Mouse (Mus musculus) forebrain, embryonic 16.5 days (tissue): ENCODE results near the gene Fam210b. TPM values are rescaled to one million over a fixed set of nuclear protein-coding genes. Genes with fewer than 3 reads are reported as not detected.

Experiments
- ATAC-seq: fragments of 200-750 bp; cut with Nextera tagmentation; 2 replicates; pipeline ENCODE4 v1.8.0; 2017; ENCODE audit warnings: mild to moderate bottlenecking, moderate library complexity
- H3K27ac ChIP-seq: fragments of 300-500 bp; sonication (generic); 2 replicates; pipeline ENCODE4 v1.5.1; 2014; ENCODE audit warnings: low read length, control low read depth
- H3K27me3 ChIP-seq: fragments of 300-500 bp; sonication (generic); replicated peaks from 2 replicates; pipeline ENCODE4 v1.6.1; 2014; ENCODE audit warnings: low read length; ENCODE audit not compliant: control insufficient read depth, insufficient read depth
- H3K36me3 ChIP-seq: fragments of 300-500 bp; sonication (generic); 2 replicates; pipeline ENCODE4 v1.6.1; 2014; ENCODE audit not compliant: control insufficient read depth, insufficient read depth
- H3K4me1 ChIP-seq: fragments of 300-500 bp; sonication (generic); replicated peaks from 2 replicates; pipeline ENCODE4 v1.6.1; 2014; ENCODE audit warnings: low read length; ENCODE audit not compliant: control insufficient read depth, insufficient read depth
- H3K4me2 ChIP-seq: fragments of 300-500 bp; sonication (generic); 2 replicates; pipeline ENCODE4 v1.6.1; 2014; ENCODE audit warnings: mild to moderate bottlenecking, low read length, control low read depth
- H3K4me3 ChIP-seq: fragments of 300-500 bp; sonication (generic); replicated peaks from 2 replicates; pipeline ENCODE4 v1.5.1; 2014; ENCODE audit warnings: mild to moderate bottlenecking, low read length, control low read depth
- H3K9ac ChIP-seq: fragments of 300-500 bp; sonication (generic); replicated peaks from 2 replicates; pipeline ENCODE4 v1.6.1; 2014; ENCODE audit warnings: low read depth, low read length, control low read depth
- H3K9me3 ChIP-seq: fragments of 300-500 bp; sonication (generic); 2 replicates; pipeline ENCODE4 v1.6.1; 2016; ENCODE audit warnings: low read length; ENCODE audit not compliant: control insufficient read depth
- WGBS: fragments of 180-500 bp; shearing (Covaris S2); extraction: QIAGEN DNeasy Blood & Tissue Kit; methylation state at CpG from one replicate; pipeline ENCODE4 v1.1.7; 2014; 5-methylcytosine and 5-hydroxymethylcytosine counted together
- polyA plus RNA-seq: library from polyadenylated mRNA; unstranded; fragments of >200 nt; fragmentation: Nextera tagmentation; extraction: Ambion mirVana; gene quantifications from 2 replicates; pipeline ENCODE4 v1.2.1, GENCODE M21; 2015

Fam210b gene
- polyA plus RNA-seq, 1 experiment from 2014 or later = 77.9 TPM

DNA sequence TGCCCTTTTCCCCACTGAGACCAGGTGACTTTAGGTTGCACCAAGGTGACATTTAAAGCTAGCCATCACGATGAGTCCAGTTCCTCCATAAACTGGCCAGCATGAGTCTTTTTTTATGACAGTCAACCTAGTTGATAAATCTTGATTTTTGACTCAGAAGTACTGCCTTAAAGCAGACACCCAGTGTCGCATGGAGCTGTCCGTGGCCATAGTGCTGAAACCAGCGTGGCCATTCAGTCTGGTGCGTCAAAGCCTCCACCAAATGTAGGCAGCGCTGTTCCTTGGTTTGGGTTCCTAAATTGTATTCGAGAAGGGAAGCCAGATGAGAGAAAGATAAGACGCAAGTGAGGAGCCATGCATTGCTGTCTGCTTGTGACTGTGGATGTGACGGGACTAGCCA lies 24.5 kb upstream of the Fam210b start:
- 18% methylated on average over 9 of the region's 9 CpGs for WGBS
- Histone ChIP-seq H3K9me3 (no peaks in the 10 kb centered on the region), H3K27ac (no peak overlapping the region), H3K4me1 (no peaks in the 10 kb centered on the region), H3K4me3 (no peak overlapping the region), H3K9ac (no peak overlapping the region), H3K27me3 (no peaks in the 10 kb centered on the region), H3K4me2 (no peak overlapping the region), H3K36me3 (no peaks in the 10 kb centered on the region)
- ATAC-seq = no peak

- peaks cover 6% of the 10 kb centered on the region; the same call in 1 of the 2 replicates for H3K4me1 ChIP-seq
- WGBS = 43% methylated on average over 8 of the region's 8 CpGs
- no peak overlapping the region for H3K4me2 ChIP-seq
- H3K27ac ChIP-seq = no peak overlapping the region
- 0 out of 2 replicates have a peak, but pooled peaks cover 5% of the 10 kb centered on the region for H3K27me3 ChIP-seq
- no peaks in the 10 kb centered on the region for H3K9me3 ChIP-seq
- no peak for ATAC-seq
- no peaks in the 10 kb centered on the region for H3K36me3 ChIP-seq
- no peak overlapping the region for H3K9ac ChIP-seq
- H3K4me3 ChIP-seq = no peak overlapping the region
These were observed 17.1 kb upstream of the Fam210b start for GRCm38 (mm10) chr2:172328248-172328647.

DNA sequence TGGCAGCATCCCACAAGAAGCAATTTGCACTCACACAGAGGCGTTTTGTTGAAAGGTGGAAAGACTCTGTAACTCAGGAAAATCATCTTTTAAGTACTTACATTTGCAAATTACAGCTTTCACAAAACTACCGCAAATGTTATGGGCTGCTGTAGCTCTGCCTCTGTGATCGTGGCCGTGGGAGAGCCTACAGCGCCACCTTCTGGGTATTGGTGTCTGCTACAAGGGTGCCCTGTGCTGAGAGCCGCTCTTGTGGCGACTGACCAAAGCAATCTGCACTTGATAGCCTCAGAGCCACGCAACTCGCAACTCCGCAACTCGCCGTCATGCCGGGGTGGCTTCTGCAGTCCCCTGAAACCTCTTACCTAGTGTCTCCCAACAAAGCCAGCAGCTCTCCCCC lies 16.2 kb upstream of the Fam210b start:
- Histone ChIP-seq H3K9ac (peak overlapping the region; percentile 47), H3K4me1 (peaks cover 6% of the 10 kb centered on the region; the same call in 1 of the 2 replicates), H3K4me2 (peak overlapping the region; percentile 39; the same call in 1 of the 2 replicates), H3K27me3 (0 out of 2 replicates have a peak, but pooled peaks cover 5% of the 10 kb centered on the region), H3K27ac (no peak overlapping the region), H3K9me3 (no peaks in the 10 kb centered on the region), H3K36me3 (no peaks in the 10 kb centered on the region), H3K4me3 (peak overlapping the region; percentile 14; the same call in 1 of the 2 replicates)
- peak; percentile 94 for ATAC-seq
- 3% methylated on average over 13 of the region's 13 CpGs for WGBS

DNA sequence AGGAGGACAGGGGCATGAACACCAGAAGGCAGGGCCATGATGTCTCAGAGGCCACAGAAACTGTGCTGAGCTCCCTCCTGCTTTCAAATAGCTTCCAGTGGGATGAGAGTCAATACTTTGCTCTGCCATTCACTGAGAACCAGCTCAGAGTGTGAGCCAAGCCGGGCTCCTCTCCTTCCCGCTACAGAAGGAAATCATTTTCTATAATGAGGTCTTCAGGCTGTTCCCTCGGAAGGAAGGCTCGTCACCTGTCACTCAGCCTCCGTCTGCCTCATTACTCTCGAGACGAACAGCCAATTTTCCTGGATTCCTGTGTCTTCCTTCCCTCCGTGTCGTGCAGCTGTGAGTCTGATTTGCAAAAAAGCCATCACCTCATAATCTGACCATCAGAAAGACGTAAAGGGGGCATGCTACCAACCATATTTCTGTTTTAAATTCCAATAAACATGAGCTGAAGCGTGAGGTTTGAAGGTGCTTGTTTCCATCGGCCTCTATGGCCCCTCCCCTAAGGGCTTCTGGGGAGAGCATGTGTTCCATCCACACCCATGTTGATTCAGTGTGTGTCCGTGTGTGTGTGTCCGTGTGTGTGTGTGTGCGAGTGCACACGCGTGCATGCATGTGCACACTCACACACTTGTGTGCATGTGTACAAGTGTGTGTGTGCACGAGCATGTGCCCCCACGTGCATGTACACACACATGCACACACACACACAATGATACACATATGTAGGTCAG lies 7.0 kb upstream of the Fam210b start:
- Histone ChIP-seq H3K36me3 (no peaks in the 10 kb centered on the region), H3K27me3 (no peaks in the 10 kb centered on the region), H3K9ac (no peak overlapping the region), H3K27ac (peak overlapping the region; percentile 68), H3K9me3 (no peaks in the 10 kb centered on the region), H3K4me1 (peaks cover 15% of the 10 kb centered on the region), H3K4me3 (no peak overlapping the region), H3K4me2 (0 out of 2 replicates have a peak overlapping the region, but pooled peaks have one; percentile 0)
- peak; percentile 80 for ATAC-seq
- 45% methylated on average over 19 of the region's 19 CpGs for WGBS

- ATAC-seq = no peak
- H3K4me3 ChIP-seq = no peak overlapping the region
- peaks cover 21% of the 10 kb centered on the region for H3K4me1 ChIP-seq
- WGBS = 9% methylated on average over 3 of the region's 3 CpGs
- H3K36me3 ChIP-seq = no peaks in the 10 kb centered on the region
- no peak overlapping the region for H3K4me2 ChIP-seq
- H3K9me3 ChIP-seq = no peaks in the 10 kb centered on the region
- H3K27ac ChIP-seq = peak overlapping the region; percentile 46; the same call in 1 of the 2 replicates
- H3K27me3 ChIP-seq = no peaks in the 10 kb centered on the region
- no peak overlapping the region for H3K9ac ChIP-seq
These were observed 4.4 kb upstream of the Fam210b start for GRCm38 (mm10) chr2:172340936-172341335.

GRCm38 (mm10) chr2:172341606-172342005 lies 3.8 kb upstream of the Fam210b start:
- no peaks in the 10 kb centered on the region for H3K9me3 ChIP-seq
- H3K27me3 ChIP-seq = no peaks in the 10 kb centered on the region
- no peak overlapping the region for H3K4me2 ChIP-seq
- peaks cover 24% of the 10 kb centered on the region for H3K4me1 ChIP-seq
- H3K36me3 ChIP-seq = no peaks in the 10 kb centered on the region
- no peak for ATAC-seq
- WGBS = 7% methylated on average over 5 of the region's 5 CpGs
- no peak overlapping the region for H3K9ac ChIP-seq
- peak overlapping the region; percentile 28; the same call in 1 of the 2 replicates for H3K27ac ChIP-seq
- no peak overlapping the region for H3K4me3 ChIP-seq

GRCm38 (mm10) chr2:172343751-172344150 lies 1.6 kb upstream of the Fam210b start:
- H3K4me2 ChIP-seq = no peak overlapping the region
- no peak for ATAC-seq
- H3K27ac ChIP-seq = no peak overlapping the region; the same call in 1 of the 2 replicates
- H3K9ac ChIP-seq = no peak overlapping the region
- H3K36me3 ChIP-seq = no peaks in the 10 kb centered on the region
- H3K4me3 ChIP-seq = no peak overlapping the region
- peaks cover 39% of the 10 kb centered on the region for H3K4me1 ChIP-seq
- 77% methylated on average over 7 of the region's 7 CpGs for WGBS
- H3K9me3 ChIP-seq = no peaks in the 10 kb centered on the region
- no peaks in the 10 kb centered on the region for H3K27me3 ChIP-seq

DNA sequence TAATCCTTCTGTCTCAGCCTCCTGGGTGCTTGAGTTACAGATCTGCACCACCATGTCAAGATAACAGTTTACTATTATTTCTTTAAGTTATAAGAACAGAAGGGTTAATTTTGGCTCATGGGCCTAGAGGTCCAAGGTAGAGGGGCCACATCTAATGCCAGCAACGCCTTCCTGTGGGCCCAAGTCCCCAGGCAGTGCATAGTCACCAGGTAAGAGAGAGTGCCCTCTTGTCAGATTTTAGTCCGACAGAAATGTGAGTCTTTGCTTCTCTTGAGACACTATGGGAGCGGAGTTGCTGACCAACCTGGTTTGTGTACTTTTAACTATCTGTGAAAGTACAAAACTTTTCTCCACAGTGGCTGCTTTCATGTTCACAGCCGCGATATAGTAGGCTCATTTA lies 696 bp upstream of the Fam210b start:
- Histone ChIP-seq H3K4me1 (peaks cover 48% of the 10 kb centered on the region), H3K9me3 (no peaks in the 10 kb centered on the region), H3K36me3 (no peaks in the 10 kb centered on the region), H3K9ac (no peak overlapping the region), H3K4me3 (peak overlapping the region; percentile 76), H3K4me2 (peak overlapping the region; percentile 96), H3K27ac (peak overlapping the region; percentile 78), H3K27me3 (no peaks in the 10 kb centered on the region)
- ATAC-seq = peak; percentile 0; the same call in 1 of the 2 replicates
- 20% methylated on average over 5 of the region's 5 CpGs for WGBS

DNA sequence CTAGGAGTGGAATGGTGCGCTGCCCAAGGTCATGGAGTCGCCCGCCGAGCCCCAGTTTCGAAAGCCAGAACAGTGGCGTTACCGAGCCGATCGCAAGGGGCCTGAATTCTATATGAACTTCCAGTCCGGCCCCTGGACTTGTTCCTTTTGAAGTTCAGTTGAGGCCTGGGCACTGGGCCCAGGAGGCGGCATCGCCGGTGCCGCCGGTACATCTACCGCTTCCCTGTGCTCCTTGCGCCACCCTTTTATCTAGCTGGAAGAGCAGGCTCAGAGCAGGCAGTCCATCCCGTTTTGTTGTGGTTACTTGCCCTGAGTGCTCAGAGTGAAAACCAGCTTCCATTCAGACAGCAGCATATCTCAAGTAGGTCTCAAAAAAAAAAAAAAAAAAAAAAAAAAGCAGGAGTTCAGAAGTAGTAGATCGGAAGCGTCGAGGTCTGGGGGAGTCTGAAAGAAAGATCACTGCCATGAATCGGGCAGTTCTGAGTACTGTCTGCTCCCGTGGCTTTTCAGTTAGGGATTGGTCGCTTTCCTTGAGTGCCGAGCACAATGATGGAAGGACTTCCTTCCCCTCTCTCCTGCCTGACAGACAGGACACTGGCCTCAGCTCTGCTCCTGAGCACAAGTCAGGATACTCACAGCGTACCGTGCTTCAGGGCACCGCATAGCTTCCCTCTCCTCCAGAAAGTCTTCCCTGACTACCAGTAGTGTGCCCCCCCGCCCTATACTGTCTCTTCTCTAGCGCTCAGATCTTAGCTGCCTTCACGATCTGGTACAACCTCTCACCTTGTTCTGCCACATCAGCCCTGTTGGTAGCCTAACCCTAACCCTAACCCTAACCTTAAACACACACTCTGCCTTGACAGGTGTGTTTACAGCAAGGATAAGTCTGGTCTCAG lies 917 bp downstream of the Fam210b start:
- peaks cover 49% of the 10 kb centered on the region for H3K4me1 ChIP-seq
- H3K4me3 ChIP-seq = peak overlapping the region; percentile 76
- no peaks in the 10 kb centered on the region for H3K9me3 ChIP-seq
- ATAC-seq = no peak
- peak overlapping the region; percentile 79 for H3K9ac ChIP-seq
- peak overlapping the region; percentile 96 for H3K4me2 ChIP-seq
- 11% methylated on average over 31 of the region's 31 CpGs for WGBS
- H3K27me3 ChIP-seq = no peaks in the 10 kb centered on the region
- H3K36me3 ChIP-seq = no peaks in the 10 kb centered on the region
- H3K27ac ChIP-seq = peak overlapping the region; percentile 79
